Mouse (Mus musculus): Measurements from ENCODE around the gene Zdhhc13. TPM values are rescaled to one million over a fixed set of nuclear protein-coding genes. Genes with fewer than 3 reads are reported as not detected.

Zdhhc13 gene
- 10 to 100 TPM; 10.3 to 11.8 TPM for total RNA-seq (2021)
- long read RNA-seq, experiment 1, transcript Zdhhc13-201 (17 exons, 2,410 nt), result major isoform, 11 of 12 reads
- long read RNA-seq, experiment 1, partial matches to known transcripts, result 0 of 12 reads
- long read RNA-seq, experiment 1, other reads (novel, unspliced or antisense), result 1 of 12 reads
- long read RNA-seq, experiment 2, result 0 reads

GRCm38 (mm10) chr7:48788851-48789572 lies at the start of gene Zdhhc13:
Zdhhc13 (plus strand) TSS chr7:48789003.
- peak; percentile 93 to 94 for DNase-seq

- peak; percentile 73 to 81 for DNase-seq
Measured at GRCm38 (mm10) chr7:48749298-48750163, 39.3 kb upstream of the Zdhhc13 start.

GRCm38 (mm10) chr7:48750164-48750809 lies 38.5 kb upstream of the Zdhhc13 start:
- peak in 1 of 2 experiments; percentile 1 for DNase-seq

- DNase-seq, result no peak
Measured at GRCm38 (mm10) chr7:48751222-48751621, 37.6 kb upstream of the Zdhhc13 start.

GRCm38 (mm10) chr7:48754415-48754974 lies 34.3 kb upstream of the Zdhhc13 start:
- no peak for DNase-seq

- no peak for DNase-seq
Measured at GRCm38 (mm10) chr7:48755825-48756224, 33.0 kb upstream of the Zdhhc13 start.

- DNase-seq, result no peak
Measured at GRCm38 (mm10) chr7:48756306-48756931, 32.4 kb upstream of the Zdhhc13 start.

- no peak for DNase-seq
Measured at GRCm38 (mm10) chr7:48758083-48758482, 30.7 kb upstream of the Zdhhc13 start.

- no peak for DNase-seq
Measured at GRCm38 (mm10) chr7:48760789-48761188, 28.0 kb upstream of the Zdhhc13 start.

GRCm38 (mm10) chr7:48762289-48762688 lies 26.5 kb upstream of the Zdhhc13 start:
- DNase-seq, result no peak

- no peak for DNase-seq
Measured at GRCm38 (mm10) chr7:48762721-48763120, 26.1 kb upstream of the Zdhhc13 start.

- DNase-seq, result no peak
Measured at GRCm38 (mm10) chr7:48765959-48766358, 22.8 kb upstream of the Zdhhc13 start.

GRCm38 (mm10) chr7:48769721-48770120 lies 19.1 kb upstream of the Zdhhc13 start:
- DNase-seq, result no peak

- DNase-seq, result no peak
Measured at GRCm38 (mm10) chr7:48772060-48772734, 16.6 kb upstream of the Zdhhc13 start.

- DNase-seq, result no peak
Measured at GRCm38 (mm10) chr7:48773333-48773732, 15.5 kb upstream of the Zdhhc13 start.

GRCm38 (mm10) chr7:48774633-48775032 lies 14.2 kb upstream of the Zdhhc13 start:
- no peak for DNase-seq

GRCm38 (mm10) chr7:48775436-48775835 lies 13.4 kb upstream of the Zdhhc13 start:
- no peak for DNase-seq

- DNase-seq, result no peak
Measured at GRCm38 (mm10) chr7:48777721-48778504, 10.9 kb upstream of the Zdhhc13 start.

GRCm38 (mm10) chr7:48779110-48779509 lies 9.7 kb upstream of the Zdhhc13 start:
- no peak for DNase-seq

GRCm38 (mm10) chr7:48782432-48782831 lies 6.4 kb upstream of the Zdhhc13 start:
- DNase-seq, result no peak

Data from adrenal gland, postnatal 36 days (tissue).